Mouse (Mus musculus) frontal cortex, postnatal 10 days (tissue): ENCODE data around the gene Pnpo.

Experiments used
- DNase-seq, 2 experiments: peaks; one replicate each; pipeline ENCODE4 v3.0.0; 2022; ENCODE audit warnings: low spot score in 2 of 2, mixed read lengths in 1 of 2

The Pnpo gene

DNA sequence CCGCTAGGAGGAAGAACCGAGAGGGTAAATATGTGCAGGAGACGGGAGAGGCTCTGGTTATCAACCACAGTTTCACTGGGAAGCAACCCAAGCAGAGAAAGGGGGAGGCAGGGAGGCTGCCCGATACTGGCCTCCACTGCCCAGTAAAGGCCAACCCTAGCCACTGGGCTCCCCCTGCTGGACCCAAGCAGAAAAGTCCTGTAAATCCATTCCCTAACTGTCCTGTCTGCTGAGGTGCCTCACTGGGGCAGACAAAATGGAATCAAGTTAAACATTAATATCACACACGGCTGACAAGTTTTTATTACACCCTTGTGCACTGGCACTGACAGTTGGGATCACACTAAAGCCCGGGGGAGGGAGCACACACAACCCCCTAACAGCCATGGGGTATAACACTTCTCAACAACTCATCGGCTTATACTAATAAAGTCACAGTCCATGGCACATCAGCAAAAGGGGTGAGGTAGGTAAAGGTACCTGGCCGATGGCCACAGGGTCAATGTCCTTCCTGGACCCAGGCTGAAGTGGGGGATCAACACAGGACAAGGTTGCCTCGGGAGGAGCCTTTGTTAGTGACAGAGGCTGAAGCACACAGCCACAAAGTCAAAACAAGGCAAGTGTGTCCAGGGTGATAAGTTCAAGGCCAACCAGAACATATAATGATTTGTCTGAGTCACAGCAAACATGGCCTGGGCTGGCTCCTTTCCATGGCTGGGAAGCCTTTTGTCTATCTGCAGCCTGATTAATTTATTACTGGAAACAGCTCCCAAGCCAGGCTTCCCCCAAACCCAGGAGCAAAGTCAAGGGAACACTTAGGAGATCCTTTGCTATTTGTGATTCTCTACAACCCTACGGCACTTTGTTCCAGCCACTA, 6.0 kb downstream of the Pnpo start:
- DNase-seq, result no peak

DNA sequence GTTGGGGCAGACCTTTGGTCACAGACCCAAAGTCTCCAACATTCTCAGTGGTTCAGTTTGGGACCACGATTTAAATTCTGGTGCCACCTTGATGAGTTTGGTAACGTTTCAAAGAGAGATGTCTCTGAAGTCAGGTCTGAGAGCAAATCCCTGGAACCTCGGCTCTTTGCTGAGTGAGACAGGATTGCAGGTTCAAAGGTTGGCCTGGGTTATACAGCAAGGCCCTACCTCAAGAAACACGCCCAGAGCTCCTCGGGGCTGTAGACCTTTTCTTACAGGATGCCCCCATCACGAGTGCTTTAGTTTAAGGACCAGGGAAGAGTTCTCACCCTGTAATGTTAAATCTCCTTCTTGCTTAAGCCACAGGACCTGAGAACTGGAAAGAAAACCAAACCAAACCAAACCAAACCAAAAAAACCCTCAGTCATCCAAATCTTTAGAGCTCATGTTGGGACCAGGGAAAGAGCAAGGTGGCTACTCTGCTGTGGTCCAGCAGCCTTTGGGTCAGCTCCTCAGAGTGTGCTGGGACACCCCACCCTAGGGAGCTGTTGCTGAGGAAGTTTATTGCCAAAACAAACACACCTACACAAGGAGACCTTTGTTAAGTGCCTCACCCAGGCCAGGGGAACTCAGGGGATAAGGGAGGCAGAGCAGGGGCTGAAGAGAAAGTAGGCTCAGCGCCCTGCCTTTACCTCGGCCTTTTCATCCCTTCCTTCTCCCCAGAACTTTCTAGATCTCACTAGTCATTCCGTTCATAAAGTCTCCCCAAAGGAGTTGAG, 7.7 kb downstream of the Pnpo start:
- DNase-seq, result no peak

- DNase-seq, result peak; percentile 34 to 53
These were observed 8.8 kb downstream of the Pnpo start for GRCm38 (mm10) chr11:96934921-96935356.

DNA sequence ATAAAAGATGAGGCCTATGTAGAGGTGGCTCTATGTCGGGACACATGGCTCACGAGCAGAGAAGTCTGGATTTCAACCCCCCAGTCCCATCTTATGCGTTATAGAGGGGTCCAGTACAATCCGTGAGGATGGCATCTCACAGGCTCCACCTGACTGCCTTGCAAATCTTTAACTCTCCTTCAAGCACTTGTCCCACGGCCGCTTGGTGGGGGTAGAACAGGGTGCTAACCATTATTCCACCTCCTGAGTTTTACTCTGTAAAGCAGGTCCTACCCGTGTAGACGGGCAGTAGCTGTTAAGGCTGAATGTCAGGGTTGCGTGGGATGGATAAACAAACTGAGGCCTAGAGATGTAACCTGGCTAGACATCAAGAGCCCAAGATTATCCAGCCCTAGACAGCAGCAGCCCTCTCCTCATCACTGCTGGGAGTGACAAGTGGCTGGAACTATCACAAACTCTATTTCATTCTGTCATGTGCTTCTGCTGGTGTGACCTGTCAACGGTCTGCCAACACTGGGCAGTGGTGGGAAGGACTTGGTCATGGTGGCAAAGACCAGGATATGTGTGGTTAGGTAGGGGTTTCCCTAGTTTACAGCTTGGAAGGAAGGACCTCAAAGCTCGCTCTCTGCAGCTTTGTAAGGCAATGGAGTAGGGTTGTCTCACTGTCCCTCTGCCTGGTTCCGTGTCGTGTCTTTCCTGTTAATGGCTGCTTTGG, 10.1 kb downstream of the Pnpo start:
- DNase-seq, result no peak

DNA sequence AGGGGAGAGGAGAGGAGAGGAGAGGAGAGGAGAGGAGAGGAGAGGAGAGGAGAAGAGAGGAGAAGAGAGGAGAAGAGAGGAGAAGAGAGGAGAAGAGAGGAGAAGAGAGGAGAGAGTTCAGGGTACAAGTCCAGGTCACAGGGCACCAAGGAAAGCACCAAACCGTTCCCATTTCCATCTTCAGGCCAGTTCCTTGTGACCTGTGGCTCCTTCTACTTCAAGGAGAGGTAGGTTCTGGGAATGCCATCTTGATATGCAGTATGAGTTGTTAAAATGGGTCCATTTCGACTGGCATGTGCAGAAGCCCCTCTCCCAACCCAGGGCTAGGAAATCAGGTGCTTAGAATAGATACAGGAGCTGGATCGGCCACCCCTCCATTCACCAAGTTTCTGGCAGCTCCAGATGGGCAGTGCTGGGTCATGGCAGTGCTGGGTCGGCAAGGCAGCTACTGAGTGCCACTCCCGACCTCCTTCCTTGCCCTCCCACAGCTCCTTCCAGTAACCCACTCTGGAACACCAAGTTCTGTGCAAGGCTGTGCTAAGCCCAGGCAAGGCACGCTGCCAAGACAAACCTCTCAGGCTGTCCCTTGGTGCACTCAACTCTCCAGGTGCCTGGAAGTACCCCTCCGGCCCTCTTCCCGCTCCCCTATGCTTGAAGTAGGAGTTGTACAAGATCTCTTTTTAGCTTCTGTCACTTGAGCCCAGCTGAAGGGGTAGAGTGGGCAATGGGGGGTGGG, 12.3 kb downstream of the Pnpo start:
- DNase-seq, result no peak

GRCm38 (mm10) chr11:96929766-96930331, 13.9 kb downstream of the Pnpo start:
- DNase-seq, result no peak

GRCm38 (mm10) chr11:96929096-96929765, 14.6 kb downstream of the Pnpo start:
- no peak for DNase-seq

DNA sequence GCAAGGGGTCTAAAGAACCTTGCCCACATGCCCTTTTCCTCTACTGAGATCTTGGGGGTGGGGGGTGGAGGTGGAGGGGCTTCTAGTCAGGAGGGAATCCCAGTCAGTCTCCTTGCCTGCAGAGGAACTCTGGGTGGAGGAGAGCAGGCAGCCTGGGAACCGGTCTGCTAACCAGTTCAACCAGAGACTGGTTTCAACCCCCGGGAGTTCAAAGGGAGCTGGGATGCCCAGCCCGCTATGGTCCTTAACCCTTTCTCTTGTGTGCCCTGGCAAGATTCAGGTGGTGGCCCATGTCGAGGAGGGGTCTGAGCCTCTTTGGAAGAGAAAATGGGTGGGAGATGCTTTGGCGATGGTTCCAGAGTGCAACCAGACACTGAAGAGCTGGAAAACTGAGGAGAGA, 15.1 kb downstream of the Pnpo start:
- DNase-seq, result no peak

- no peak for DNase-seq
These were observed 15.7 kb downstream of the Pnpo start, which contains the start of gene Prr15l for GRCm38 (mm10) chr11:96928088-96928487. Gene Prr15l, plus strand, starts transcription at chr11:96928104.

- DNase-seq, result no peak
These were observed 17.2 kb downstream of the Pnpo start for GRCm38 (mm10) chr11:96926587-96926986.

- no peak for DNase-seq
These were observed 18.2 kb downstream of the Pnpo start for GRCm38 (mm10) chr11:96925469-96926148.

- no peak for DNase-seq
These were observed 18.9 kb downstream of the Pnpo start for GRCm38 (mm10) chr11:96924861-96925260.

GRCm38 (mm10) chr11:96919003-96919402, 24.8 kb downstream of the Pnpo start:
- no peak for DNase-seq

GRCm38 (mm10) chr11:96917415-96917814, 26.4 kb downstream of the Pnpo start:
- no peak for DNase-seq

DNA sequence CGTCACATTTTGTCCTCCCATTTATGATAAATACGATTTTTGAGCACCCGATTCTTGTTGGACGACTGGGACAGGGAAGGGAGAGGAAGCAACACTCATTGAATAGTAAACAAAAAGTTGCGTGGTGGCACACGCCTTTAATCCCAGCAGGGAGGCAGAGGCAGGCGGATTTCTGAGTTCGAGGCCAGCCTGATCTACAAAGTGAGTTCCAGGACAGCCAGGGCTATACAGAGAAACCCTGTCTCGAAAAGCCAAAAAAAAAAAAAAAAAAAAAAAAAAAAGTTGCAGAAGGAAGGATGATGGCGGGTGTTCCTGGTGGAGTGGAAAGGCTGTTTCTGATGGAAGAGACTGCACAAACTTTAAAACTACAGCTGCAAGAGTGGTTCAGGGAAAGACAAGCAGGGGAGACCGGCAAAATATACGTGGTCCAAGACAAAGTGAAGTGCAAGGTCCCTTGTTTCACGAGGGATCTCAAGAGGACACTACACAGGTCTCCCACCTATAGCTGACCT, 26.8 kb downstream of the Pnpo start:
- DNase-seq, result no peak

DNA sequence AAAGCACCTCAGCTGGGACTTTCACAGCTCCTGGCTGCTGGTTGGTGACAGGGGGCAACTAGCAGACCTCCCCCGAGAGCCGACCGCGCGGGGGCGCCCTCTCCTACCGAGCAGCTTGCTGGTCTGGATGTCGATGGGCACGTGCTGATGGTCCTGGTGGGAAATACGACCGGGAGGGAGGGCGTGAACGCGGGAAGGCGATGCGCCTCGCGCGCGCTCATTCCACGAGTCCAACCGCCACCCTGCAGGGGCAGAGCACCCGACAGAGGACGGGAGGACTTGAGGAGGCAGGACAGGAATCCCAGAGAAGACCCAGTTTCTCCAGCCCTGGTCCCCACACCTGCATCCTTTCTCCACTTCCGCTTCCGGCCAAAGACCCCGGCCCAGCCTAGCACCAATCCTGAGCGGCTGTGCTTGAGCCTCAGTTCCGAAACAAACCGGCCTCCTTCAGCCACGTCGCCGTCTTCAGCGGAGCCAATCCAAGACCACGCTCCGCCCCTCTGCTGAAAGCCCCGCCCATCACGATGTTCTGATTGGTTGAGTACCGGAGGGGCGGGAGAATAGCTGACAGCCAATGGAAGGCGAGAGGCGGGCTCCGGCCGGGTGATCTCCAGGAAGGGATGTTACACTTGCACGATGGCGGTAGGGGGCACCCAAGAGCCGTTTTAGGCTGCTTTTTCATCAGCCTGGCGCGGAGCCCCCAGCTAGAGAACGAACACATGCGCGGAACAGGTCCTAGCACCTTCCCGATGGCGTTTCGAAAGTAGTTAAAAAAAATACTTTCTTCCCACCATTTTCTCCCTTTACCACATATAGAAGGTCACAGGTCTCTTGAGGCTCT, 27.5 kb downstream of the Pnpo start, which contains the start of gene Cdk5rap3:
Gene Cdk5rap3, minus strand, starts transcription at position 453 of the 841 bp plus-strand sequence.
- peak; percentile 98 to 99 for DNase-seq

DNA sequence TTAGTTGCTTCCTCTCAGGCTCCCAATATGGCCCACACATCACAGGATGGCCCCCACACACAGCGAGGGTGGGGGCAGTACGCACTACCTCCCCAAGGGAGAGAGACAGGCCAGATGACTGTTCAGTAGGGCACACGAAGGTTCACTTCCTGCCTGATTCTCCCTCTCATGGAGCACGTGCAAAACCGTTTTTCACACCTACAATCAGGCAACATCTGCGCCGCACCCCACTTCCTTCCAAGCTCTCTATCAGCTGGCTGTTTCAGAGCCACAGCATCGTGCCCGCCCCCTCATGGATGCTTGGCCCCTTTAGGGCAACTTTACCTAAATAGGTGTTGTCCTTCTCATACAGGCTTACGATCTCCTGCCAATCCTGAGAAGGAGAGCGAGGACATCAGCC, 31.1 kb downstream of the Pnpo start:
- DNase-seq, result no peak

DNA sequence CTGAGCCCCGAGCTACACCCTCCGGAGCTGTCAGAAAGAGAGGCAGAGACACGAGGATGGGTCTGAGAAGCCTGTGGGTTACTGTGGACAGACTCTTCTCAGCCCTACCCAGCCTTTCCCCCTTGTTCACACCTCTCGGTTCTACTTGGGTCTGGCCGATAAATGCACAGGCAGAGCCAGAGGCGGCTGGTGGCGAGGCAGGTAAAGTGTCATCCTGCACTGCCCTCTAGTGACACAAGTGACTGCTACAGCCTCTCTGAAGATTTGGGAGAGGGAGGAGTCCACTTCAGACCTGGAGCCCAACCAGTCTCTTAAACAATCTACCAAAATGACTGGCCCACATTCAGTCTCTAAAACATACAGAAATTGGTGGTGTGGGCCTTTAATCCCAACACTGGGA, 33.8 kb downstream of the Pnpo start:
- peak; percentile 59 to 80 for DNase-seq

- DNase-seq, result no peak
These were observed 35.2 kb downstream of the Pnpo start for GRCm38 (mm10) chr11:96908594-96908993.
